Comparison of ENCODE assay signal across 13 mouse cellular contexts in genomic region chr19:41418786-41419185, GRCm38 (mm10). TPM values are rescaled to one million over a fixed set of nuclear protein-coding genes. Genes with fewer than 3 reads are reported as not detected.
"Had no signal": no experiment of that assay in that cellular context is flagged by ENCODE, and none has a peak within 500 bp of the region (broad histone marks: within the 10 kb centered on the region; RNA-seq: fewer than 3 reads in every experiment).

No protein-coding gene starts in this region.

- ATAC-seq: midbrain, embryonic 13.5 days; midbrain, embryonic 16.5 days had no signal

- DNase-seq: lung, embryonic 14.5 days; right cerebral cortex, adult 18-20 months; right cerebral cortex, postnatal 25 days; spleen, adult 18-20 months; thymus, adult 18-20 months; thymus, postnatal 14 days; thymus, postnatal 36 days had no signal

- H3K36me3 ChIP-seq: midbrain, embryonic 10.5 days; midbrain, embryonic 13.5 days; neural tube, embryonic 13.5 days; neural tube, embryonic 15.5 days had no signal

- H3K9me3 ChIP-seq: midbrain, embryonic 10.5 days; neural tube, embryonic 13.5 days; neural tube, embryonic 15.5 days had no signal

- H3K4me1 ChIP-seq: midbrain, embryonic 10.5 days; midbrain, embryonic 13.5 days; neural tube, embryonic 13.5 days; neural tube, embryonic 15.5 days had no signal

- H3K27ac ChIP-seq: midbrain, embryonic 10.5 days; midbrain, embryonic 13.5 days; neural tube, embryonic 13.5 days; neural tube, embryonic 15.5 days had no signal

- H3K4me3 ChIP-seq: midbrain, embryonic 10.5 days; midbrain, embryonic 13.5 days; myocyte; neural tube, embryonic 13.5 days; neural tube, embryonic 15.5 days had no signal

- H3K4me2 ChIP-seq: lung, embryonic 14.5 days; midbrain, embryonic 13.5 days; neural tube, embryonic 13.5 days; neural tube, embryonic 15.5 days had no signal

- H3K9ac ChIP-seq: lung, embryonic 14.5 days; midbrain, embryonic 13.5 days; neural tube, embryonic 13.5 days; neural tube, embryonic 15.5 days had no signal

- H3K27me3 ChIP-seq: midbrain, embryonic 13.5 days; neural tube, embryonic 13.5 days; neural tube, embryonic 15.5 days had no signal

RNA-seq across cellular contexts. Expression of gene Pik3ap1, which starts 33.9 kb away (rescaled TPM):
- polyA plus RNA-seq: myocyte had no signal
